Mouse (Mus musculus) heart, embryonic 12.5 days (tissue): ENCODE results near the gene Hpse2. TPM values are rescaled to one million over a fixed set of nuclear protein-coding genes. Genes with fewer than 3 reads are reported as not detected.

Experiments
- ATAC-seq: fragments of 200-750 bp; cut with Nextera tagmentation; 2 replicates; pipeline ENCODE4 v1.8.0; 2017; ENCODE audit warnings: moderate TSS enrichment, moderate library complexity; ENCODE audit not compliant: insufficient number of reproducible peaks, low FRiP score
- H3K27ac ChIP-seq: fragments of 300-500 bp; sonication (generic); 2 replicates; pipeline ENCODE4 v1.5.1; 2016; ENCODE audit warnings: mild to moderate bottlenecking, moderate library complexity; ENCODE audit not compliant: poor library complexity, severe bottlenecking
- H3K27me3 ChIP-seq: fragments of 300-500 bp; sonication (generic); replicated peaks from 2 replicates; pipeline ENCODE4 v1.6.1; 2016; ENCODE audit warnings: mild to moderate bottlenecking, moderate library complexity
- H3K36me3 ChIP-seq: fragments of 300-500 bp; sonication (generic); 2 replicates; pipeline ENCODE4 v1.6.1; 2016; ENCODE audit warnings: mild to moderate bottlenecking, moderate library complexity
- H3K4me1 ChIP-seq: fragments of 300-500 bp; sonication (generic); replicated peaks from 2 replicates; pipeline ENCODE4 v1.6.1; 2016; ENCODE audit warnings: mild to moderate bottlenecking
- H3K4me2 ChIP-seq: fragments of 300-500 bp; sonication (generic); 2 replicates; pipeline ENCODE4 v1.6.1; 2016; ENCODE audit warnings: mild to moderate bottlenecking, moderate library complexity
- H3K4me3 ChIP-seq: fragments of 300-500 bp; sonication (generic); 2 replicates; pipeline ENCODE4 v1.5.1; 2016; ENCODE audit warnings: mild to moderate bottlenecking
- H3K9ac ChIP-seq: fragments of 300-500 bp; sonication (generic); 2 replicates; pipeline ENCODE4 v1.6.1; 2016; ENCODE audit warnings: mild to moderate bottlenecking, moderate library complexity
- H3K9me3 ChIP-seq: fragments of 300-500 bp; sonication (generic); replicated peaks from 2 replicates; pipeline ENCODE4 v1.6.1; 2016; ENCODE audit warnings: mild to moderate bottlenecking, moderate library complexity
- WGBS: fragments of 180-500 bp; shearing (Covaris S2); methylation state at CpG from one replicate; pipeline ENCODE4 v1.1.7; 2016; 5-methylcytosine and 5-hydroxymethylcytosine counted together
- polyA plus RNA-seq: library from polyadenylated mRNA; unstranded; fragments of >200 nt; fragmentation: Nextera tagmentation; extraction: Ambion mirVana; gene quantifications from 2 replicates; pipeline ENCODE4 v1.2.1, GENCODE M21; 2016

The Hpse2 gene
- polyA plus RNA-seq, 1 experiment from 2014 or later = 0.51 TPM

GRCm38 (mm10) chr19:42948114-42948636 is 440.0 kb downstream of the Hpse2 start:
- Histone ChIP-seq H3K9ac (no peak overlapping the region), H3K4me1 (no peaks in the 10 kb centered on the region), H3K27ac (no peak overlapping the region), H3K9me3 (no peaks in the 10 kb centered on the region), H3K27me3 (no peaks in the 10 kb centered on the region), H3K4me3 (no peak overlapping the region), H3K36me3 (no peaks in the 10 kb centered on the region), H3K4me2 (no peak overlapping the region)
- WGBS = 55% methylated on average over 3 of the region's 3 CpGs
- no peak for ATAC-seq

GRCm38 (mm10) chr19:42937544-42937943 is 450.6 kb downstream of the Hpse2 start:
- H3K4me2 ChIP-seq = no peak overlapping the region
- WGBS = 77% methylated on average over 1 of the region's 1 CpGs
- no peak overlapping the region for H3K4me3 ChIP-seq
- ATAC-seq = no peak
- no peak overlapping the region for H3K9ac ChIP-seq
- no peaks in the 10 kb centered on the region for H3K36me3 ChIP-seq
- no peaks in the 10 kb centered on the region for H3K27me3 ChIP-seq
- H3K4me1 ChIP-seq = 0 out of 2 replicates have a peak, but pooled peaks cover 5% of the 10 kb centered on the region
- peaks cover 8% of the 10 kb centered on the region for H3K9me3 ChIP-seq
- H3K27ac ChIP-seq = no peak overlapping the region

GRCm38 (mm10) chr19:42936661-42937193 is 451.4 kb downstream of the Hpse2 start:
- no peaks in the 10 kb centered on the region for H3K27me3 ChIP-seq
- no peak for ATAC-seq
- H3K27ac ChIP-seq = no peak overlapping the region
- no peaks in the 10 kb centered on the region; the same call in 1 of the 2 replicates for H3K9me3 ChIP-seq
- no peak overlapping the region for H3K4me3 ChIP-seq
- WGBS = 13% methylated on average over 9 of the region's 9 CpGs
- H3K9ac ChIP-seq = no peak overlapping the region; the same call in 1 of the 2 replicates
- peak overlapping the region; percentile 45 for H3K4me2 ChIP-seq
- no peaks in the 10 kb centered on the region for H3K36me3 ChIP-seq
- 0 out of 2 replicates have a peak, but pooled peaks cover 5% of the 10 kb centered on the region for H3K4me1 ChIP-seq

- H3K4me3 ChIP-seq = no peak overlapping the region
- H3K4me2 ChIP-seq = no peak overlapping the region
- ATAC-seq = no peak
- no peak overlapping the region for H3K27ac ChIP-seq
- no peaks in the 10 kb centered on the region for H3K9me3 ChIP-seq
- 40% methylated on average over 3 of the region's 3 CpGs for WGBS
- H3K27me3 ChIP-seq = no peaks in the 10 kb centered on the region
- H3K9ac ChIP-seq = no peak overlapping the region
- no peaks in the 10 kb centered on the region for H3K36me3 ChIP-seq
- peaks cover 6% of the 10 kb centered on the region; the same call in 1 of the 2 replicates for H3K4me1 ChIP-seq
Measured at GRCm38 (mm10) chr19:42929702-42930101, 458.5 kb downstream of the Hpse2 start.

- H3K4me3 ChIP-seq = no peak overlapping the region
- no peaks in the 10 kb centered on the region for H3K27me3 ChIP-seq
- H3K4me1 ChIP-seq = peaks cover 6% of the 10 kb centered on the region; the same call in 1 of the 2 replicates
- no peaks in the 10 kb centered on the region for H3K36me3 ChIP-seq
- H3K27ac ChIP-seq = no peak overlapping the region
- no peaks in the 10 kb centered on the region for H3K9me3 ChIP-seq
- no peak overlapping the region for H3K9ac ChIP-seq
- WGBS = 62% methylated on average over 2 of the region's 2 CpGs
- no peak for ATAC-seq
- no peak overlapping the region for H3K4me2 ChIP-seq
Measured at GRCm38 (mm10) chr19:42928271-42928670, 459.9 kb downstream of the Hpse2 start.

GRCm38 (mm10) chr19:42922610-42923009 is 465.5 kb downstream of the Hpse2 start:
- Histone ChIP-seq H3K9me3 (no peaks in the 10 kb centered on the region), H3K4me1 (no peaks in the 10 kb centered on the region), H3K27me3 (no peaks in the 10 kb centered on the region), H3K4me2 (no peak overlapping the region), H3K36me3 (no peaks in the 10 kb centered on the region), H3K27ac (no peak overlapping the region), H3K4me3 (no peak overlapping the region), H3K9ac (no peak overlapping the region)
- 73% methylated on average over 3 of the region's 3 CpGs for WGBS
- no peak for ATAC-seq

GRCm38 (mm10) chr19:42913703-42914102 is 474.5 kb downstream of the Hpse2 start:
- no peaks in the 10 kb centered on the region for H3K27me3 ChIP-seq
- no peak overlapping the region for H3K27ac ChIP-seq
- WGBS = 61% methylated on average over 5 of the region's 5 CpGs
- no peak overlapping the region for H3K4me2 ChIP-seq
- no peak for ATAC-seq
- no peaks in the 10 kb centered on the region for H3K9me3 ChIP-seq
- H3K9ac ChIP-seq = no peak overlapping the region
- no peaks in the 10 kb centered on the region for H3K4me1 ChIP-seq
- H3K4me3 ChIP-seq = no peak overlapping the region
- H3K36me3 ChIP-seq = no peaks in the 10 kb centered on the region

- H3K27ac ChIP-seq = no peak overlapping the region
- no peak overlapping the region for H3K4me3 ChIP-seq
- H3K27me3 ChIP-seq = no peaks in the 10 kb centered on the region
- no peaks in the 10 kb centered on the region for H3K9me3 ChIP-seq
- H3K9ac ChIP-seq = no peak overlapping the region
- H3K36me3 ChIP-seq = no peaks in the 10 kb centered on the region
- ATAC-seq = no peak
- peaks cover 5% of the 10 kb centered on the region for H3K4me1 ChIP-seq
- WGBS = 79% methylated on average over 4 of the region's 4 CpGs
- H3K4me2 ChIP-seq = no peak overlapping the region
Measured at GRCm38 (mm10) chr19:42909719-42910118, 478.4 kb downstream of the Hpse2 start.

- H3K9me3 ChIP-seq = no peaks in the 10 kb centered on the region
- ATAC-seq = no peak
- H3K27me3 ChIP-seq = no peaks in the 10 kb centered on the region
- H3K4me3 ChIP-seq = no peak overlapping the region
- H3K27ac ChIP-seq = no peak overlapping the region
- WGBS = 75% methylated on average over 6 of the region's 6 CpGs
- no peaks in the 10 kb centered on the region for H3K36me3 ChIP-seq
- H3K9ac ChIP-seq = no peak overlapping the region
- H3K4me1 ChIP-seq = peaks cover 10% of the 10 kb centered on the region
- no peak overlapping the region for H3K4me2 ChIP-seq
Measured at GRCm38 (mm10) chr19:42908553-42908952, 479.6 kb downstream of the Hpse2 start.

GRCm38 (mm10) chr19:42906328-42906727 is 481.8 kb downstream of the Hpse2 start:
- no peaks in the 10 kb centered on the region for H3K9me3 ChIP-seq
- no peak overlapping the region for H3K27ac ChIP-seq
- H3K9ac ChIP-seq = no peak overlapping the region
- H3K36me3 ChIP-seq = no peaks in the 10 kb centered on the region
- H3K4me1 ChIP-seq = peaks cover 10% of the 10 kb centered on the region
- no peak overlapping the region for H3K4me2 ChIP-seq
- H3K4me3 ChIP-seq = no peak overlapping the region
- H3K27me3 ChIP-seq = no peaks in the 10 kb centered on the region
- WGBS = 65% methylated on average over 5 of the region's 5 CpGs
- no peak for ATAC-seq

GRCm38 (mm10) chr19:42904726-42905125 is 483.4 kb downstream of the Hpse2 start:
- H3K27ac ChIP-seq = no peak overlapping the region
- H3K4me2 ChIP-seq = 0 out of 2 replicates have a peak overlapping the region, but pooled peaks have one; percentile 5
- ATAC-seq = no peak
- 34% methylated on average over 7 of the region's 7 CpGs for WGBS
- H3K4me3 ChIP-seq = no peak overlapping the region
- peaks cover 10% of the 10 kb centered on the region for H3K4me1 ChIP-seq
- no peaks in the 10 kb centered on the region for H3K27me3 ChIP-seq
- no peak overlapping the region for H3K9ac ChIP-seq
- no peaks in the 10 kb centered on the region for H3K36me3 ChIP-seq
- H3K9me3 ChIP-seq = no peaks in the 10 kb centered on the region

GRCm38 (mm10) chr19:42904240-42904639 is 483.9 kb downstream of the Hpse2 start:
- H3K9me3 ChIP-seq = no peaks in the 10 kb centered on the region
- no peak overlapping the region for H3K4me2 ChIP-seq
- H3K27me3 ChIP-seq = no peaks in the 10 kb centered on the region
- H3K36me3 ChIP-seq = no peaks in the 10 kb centered on the region
- H3K27ac ChIP-seq = no peak overlapping the region
- peaks cover 10% of the 10 kb centered on the region for H3K4me1 ChIP-seq
- no peak overlapping the region for H3K9ac ChIP-seq
- ATAC-seq = no peak
- 71% methylated on average over 4 of the region's 4 CpGs for WGBS
- H3K4me3 ChIP-seq = no peak overlapping the region
